21 mouse cellular contexts compared by ENCODE assay signal in genomic region chr15:103074663-103075415, GRCm38 (mm10). TPM values are rescaled to one million over a fixed set of nuclear protein-coding genes. Genes with fewer than 3 reads are reported as not detected.
DNase-seq lines count a peak whose midpoint lies in the region; ATAC-seq and TF ChIP-seq lines count a peak whose summit lies in the region.
"Had no signal": no experiment of that assay in that cellular context is flagged by ENCODE, and none has a peak within 500 bp of the region (broad histone marks: within the 10 kb centered on the region; RNA-seq: fewer than 3 reads in every experiment).

No protein-coding gene starts in this region.

- TF ChIP-seq POLR2A in kidney, adult 2 months (IDR thresholded peaks at IDR 0.05; ENCODE audit: low read depth, low read length) = no peak

- DNase-seq in kidney, adult 2 months = no peak
- peak; percentile 41 for DNase-seq in limb, embryonic 10.5 days (ENCODE audit: low spot score)
- DNase-seq in heart, adult 9 months (ENCODE audit: low spot score in 2 of 2) = no peak
- DNase-seq in spleen, postnatal 10 days (ENCODE audit: low spot score in 2 of 2) = no peak
- DNase-seq: adrenal gland, adult 2 months; adrenal gland, postnatal 25 days; cerebellum, adult 2 months; cerebellum, postnatal 10 days; heart, adult 18-20 months; heart, postnatal 14 days had no signal

- TF ChIP-seq CTCF in kidney, adult 2 months (conservative IDR thresholded peaks at IDR 0.05; ENCODE audit: insufficient read depth, insufficient read length, low read depth, low read length) = no peak

- H3K4me3 ChIP-seq in kidney, embryonic 16.5 days (ENCODE audit: low read length) = no peak overlapping the region
- H3K4me3 ChIP-seq in kidney, adult 2 months (ENCODE audit: insufficient read depth, low read depth, low read length) = no peak overlapping the region
- H3K4me3 ChIP-seq in neural tube, embryonic 12.5 days = no peak overlapping the region
- H3K4me3 ChIP-seq in neural tube, embryonic 15.5 days (replicated peaks) = no peak overlapping the region
- H3K4me3 ChIP-seq in limb, embryonic 10.5 days = no peak overlapping the region
- no peak overlapping the region for H3K4me3 ChIP-seq in neural tube, embryonic 14.5 days (ENCODE audit: low read depth, low read length)
- H3K4me3 ChIP-seq: embryonic facial prominence, embryonic 15.5 days; erythroblast, embryonic 14.5 days; forebrain, embryonic 10.5 days; heart, embryonic 15.5 days; hindbrain, embryonic 13.5 days had no signal

- 20% methylated on average over 11 of the region's 11 CpGs for WGBS in kidney, embryonic 16.5 days
- whole genome bisulfite sequencing in kidney, adult 2 months = 75% methylated on average over 11 of the region's 11 CpGs
- WGBS in neural tube, embryonic 12.5 days = 38% methylated on average over 11 of the region's 11 CpGs
- 43% methylated on average over 11 of the region's 11 CpGs for WGBS in neural tube, embryonic 15.5 days
- 8% methylated on average over 11 of the region's 11 CpGs for WGBS in limb, embryonic 10.5 days
- 32% methylated on average over 11 of the region's 11 CpGs for WGBS in neural tube, embryonic 14.5 days

- no peaks in the 10 kb centered on the region for H3K36me3 ChIP-seq in kidney, embryonic 16.5 days (ENCODE audit: insufficient read depth, low read length)
- H3K36me3 ChIP-seq in kidney, adult 2 months (ENCODE audit: control insufficient read depth, insufficient read depth, low read length) = no peaks in the 10 kb centered on the region
- no peaks in the 10 kb centered on the region for H3K36me3 ChIP-seq in neural tube, embryonic 12.5 days
- no peaks in the 10 kb centered on the region for H3K36me3 ChIP-seq in neural tube, embryonic 15.5 days
- no peaks in the 10 kb centered on the region for H3K36me3 ChIP-seq in limb, embryonic 10.5 days
- H3K36me3 ChIP-seq in neural tube, embryonic 14.5 days (ENCODE audit: control insufficient read depth, insufficient read depth, low read length) = no peaks in the 10 kb centered on the region
- H3K36me3 ChIP-seq: embryonic facial prominence, embryonic 15.5 days; forebrain, embryonic 10.5 days; heart, embryonic 15.5 days; hindbrain, embryonic 13.5 days had no signal

- ATAC-seq in kidney, embryonic 16.5 days (ENCODE audit: low FRiP score, low TSS enrichment) = peak; percentile 54; the same call in 1 of the 2 replicates
- no peak for ATAC-seq in neural tube, embryonic 12.5 days (ENCODE audit: low FRiP score, low read depth)
- ATAC-seq in neural tube, embryonic 15.5 days (ENCODE audit: low FRiP score) = no peak
- 0 out of 2 replicates have a peak, but pooled peaks have one; percentile 7 for ATAC-seq in neural tube, embryonic 14.5 days (ENCODE audit: low read depth)
- ATAC-seq: forebrain, embryonic 14.5 days had no signal

- H3K4me1 ChIP-seq in kidney, embryonic 16.5 days (ENCODE audit: insufficient read depth, low read length) = peaks cover 16% of the 10 kb centered on the region
- peaks cover 4% of the 10 kb centered on the region; the same call in 1 of the 2 replicates for H3K4me1 ChIP-seq in kidney, adult 2 months (ENCODE audit: control insufficient read depth, insufficient read depth, low read length)
- H3K4me1 ChIP-seq in neural tube, embryonic 12.5 days = peaks cover 47% of the 10 kb centered on the region
- peaks cover 29% of the 10 kb centered on the region for H3K4me1 ChIP-seq in neural tube, embryonic 15.5 days
- peaks cover 19% of the 10 kb centered on the region for H3K4me1 ChIP-seq in limb, embryonic 10.5 days
- H3K4me1 ChIP-seq in neural tube, embryonic 14.5 days (ENCODE audit: control insufficient read depth, insufficient read depth, low read length) = no peaks in the 10 kb centered on the region; the same call in 1 of the 2 replicates
- H3K4me1 ChIP-seq: embryonic facial prominence, embryonic 15.5 days; heart, embryonic 15.5 days had no signal

- 0 out of 2 replicates have a peak overlapping the region, but pooled peaks have one; percentile 1 for H3K27ac ChIP-seq in kidney, embryonic 16.5 days (ENCODE audit: low read length)
- no peak overlapping the region for H3K27ac ChIP-seq in kidney, adult 2 months (ENCODE audit: insufficient read depth, low read depth, low read length)
- H3K27ac ChIP-seq in neural tube, embryonic 12.5 days = peak overlapping the region; percentile 12; the same call in 1 of the 2 replicates
- H3K27ac ChIP-seq in neural tube, embryonic 15.5 days (replicated peaks) = no peak overlapping the region
- peak overlapping the region; percentile 46; the same call in 1 of the 2 replicates for H3K27ac ChIP-seq in limb, embryonic 10.5 days
- H3K27ac ChIP-seq in neural tube, embryonic 14.5 days (ENCODE audit: low read depth, low read length) = no peak overlapping the region
- H3K27ac ChIP-seq: embryonic facial prominence, embryonic 15.5 days; forebrain, embryonic 10.5 days; heart, embryonic 15.5 days; hindbrain, embryonic 13.5 days had no signal

- no peak overlapping the region for H3K9ac ChIP-seq in kidney, embryonic 16.5 days (replicated peaks; ENCODE audit: low read length)
- no peak overlapping the region for H3K9ac ChIP-seq in neural tube, embryonic 12.5 days
- no peak overlapping the region for H3K9ac ChIP-seq in neural tube, embryonic 15.5 days (replicated peaks)
- no peak overlapping the region for H3K9ac ChIP-seq in neural tube, embryonic 14.5 days (replicated peaks; ENCODE audit: low read depth, low read length)
- H3K9ac ChIP-seq: embryonic facial prominence, embryonic 15.5 days; heart, embryonic 15.5 days; hindbrain, embryonic 13.5 days had no signal

- H3K4me2 ChIP-seq in kidney, embryonic 16.5 days (replicated peaks; ENCODE audit: low read depth, low read length) = no peak overlapping the region
- H3K4me2 ChIP-seq in neural tube, embryonic 12.5 days (replicated peaks) = no peak overlapping the region
- H3K4me2 ChIP-seq in neural tube, embryonic 15.5 days = no peak overlapping the region
- H3K4me2 ChIP-seq in neural tube, embryonic 14.5 days (ENCODE audit: low read depth, low read length) = no peak overlapping the region
- H3K4me2 ChIP-seq: embryonic facial prominence, embryonic 15.5 days; heart, embryonic 11.5 days; heart, embryonic 15.5 days; hindbrain, embryonic 13.5 days had no signal

- H3K27me3 ChIP-seq in kidney, embryonic 16.5 days (ENCODE audit: insufficient read depth, low read length) = no peaks in the 10 kb centered on the region
- H3K27me3 ChIP-seq in kidney, adult 2 months (replicated peaks; ENCODE audit: control insufficient read depth, insufficient read depth, low read length) = no peaks in the 10 kb centered on the region
- H3K27me3 ChIP-seq in neural tube, embryonic 12.5 days (replicated peaks) = no peaks in the 10 kb centered on the region
- H3K27me3 ChIP-seq in neural tube, embryonic 15.5 days (replicated peaks) = no peaks in the 10 kb centered on the region
- peaks cover 57% of the 10 kb centered on the region for H3K27me3 ChIP-seq in limb, embryonic 10.5 days (ENCODE audit: low read depth, poor library complexity, severe bottlenecking)
- H3K27me3 ChIP-seq in neural tube, embryonic 14.5 days (ENCODE audit: control insufficient read depth, insufficient read depth, low read length) = no peaks in the 10 kb centered on the region

- H3K9me3 ChIP-seq in kidney, embryonic 16.5 days (ENCODE audit: low read length) = no peaks in the 10 kb centered on the region
- H3K9me3 ChIP-seq in neural tube, embryonic 12.5 days = no peaks in the 10 kb centered on the region
- H3K9me3 ChIP-seq in neural tube, embryonic 15.5 days (replicated peaks) = no peaks in the 10 kb centered on the region
- H3K9me3 ChIP-seq in limb, embryonic 10.5 days (replicated peaks) = no peaks in the 10 kb centered on the region
- H3K9me3 ChIP-seq in neural tube, embryonic 14.5 days (ENCODE audit: control insufficient read depth, low read length) = no peaks in the 10 kb centered on the region
- H3K9me3 ChIP-seq: embryonic facial prominence, embryonic 15.5 days; forebrain, embryonic 10.5 days; heart, embryonic 15.5 days; hindbrain, embryonic 13.5 days had no signal

RNA-seq across cellular contexts. Expression of gene Hoxc4, which starts 56.1 kb away (rescaled TPM):
- polyA plus RNA-seq in kidney, embryonic 16.5 days (2015; fragmentation: Nextera tagmentation; extraction: Ambion mirVana) = 6.9 and 8.6 TPM in 2 replicates
- polyA plus RNA-seq in kidney, adult 2 months (2012; rRNA removed) = 2.5 and 2.7 TPM in 2 replicates
- polyA plus RNA-seq in neural tube, embryonic 12.5 days (2016; fragmentation: Nextera tagmentation; extraction: Ambion mirVana) = 69.5 and 77.4 TPM in 2 replicates
- polyA plus RNA-seq in neural tube, embryonic 15.5 days (2015; fragmentation: Nextera tagmentation; extraction: Ambion mirVana) = 26.7 and 48.6 TPM in 2 replicates
- polyA plus RNA-seq in limb, embryonic 10.5 days (2016; fragmentation: Nextera tagmentation; extraction: Ambion mirVana) = 9.1 and 9.8 TPM in 2 replicates
- polyA plus RNA-seq in neural tube, embryonic 14.5 days (2014; fragmentation: Nextera tagmentation; extraction: Ambion mirVana) = 19.0 and 24.0 TPM in 2 replicates
- polyA plus RNA-seq: forebrain, embryonic 10.5 days; forebrain, embryonic 14.5 days had no signal

Comparison
In these comparisons a context has a peak if more than half of its experiments do, and no peak if none do; other contexts are left out.
1. ATAC-seq: peak in kidney, embryonic 16.5 days (single experiment) and neural tube, embryonic 14.5 days (single experiment); none in neural tube, embryonic 12.5 days (single experiment) and neural tube, embryonic 15.5 days (single experiment).
2. H3K27ac ChIP-seq: peak in kidney, embryonic 16.5 days (single experiment), neural tube, embryonic 12.5 days (single experiment) and limb, embryonic 10.5 days (single experiment); none in kidney, adult 2 months (single experiment), neural tube, embryonic 15.5 days (single experiment) and neural tube, embryonic 14.5 days (single experiment).